Mouse (Mus musculus) layer of hippocampus, adult 8-10 months (tissue): ENCODE data around the gene Cnbd2. TPM values are rescaled to one million over a fixed set of nuclear protein-coding genes. Genes with fewer than 3 reads are reported as not detected.

Experiments
- DNase-seq, 2 experiments: peaks; one replicate each; pipeline ENCODE4 v3.0.0; 2022; ENCODE audit warnings: low spot score in 2 of 2
- total RNA-seq, 4 experiments: library from RNA; stranded (reverse); gene quantifications; 2 replicates each; pipeline ENCODE4 v1.2.4; 2022

Cnbd2 gene
- total RNA-seq: 1 to 10 TPM; 4.8 to 7.1 (median 6.8) TPM

- peak; percentile 81 to 83 for DNase-seq
Observed at GRCm38 (mm10) chr2:156312297-156312897, at the start of gene Cnbd2, which contains the start of gene Scand1. Gene Cnbd2 (plus strand): TSS chr2:156312299. Gene Scand1 (minus strand): TSS chr2:156312704.

DNA sequence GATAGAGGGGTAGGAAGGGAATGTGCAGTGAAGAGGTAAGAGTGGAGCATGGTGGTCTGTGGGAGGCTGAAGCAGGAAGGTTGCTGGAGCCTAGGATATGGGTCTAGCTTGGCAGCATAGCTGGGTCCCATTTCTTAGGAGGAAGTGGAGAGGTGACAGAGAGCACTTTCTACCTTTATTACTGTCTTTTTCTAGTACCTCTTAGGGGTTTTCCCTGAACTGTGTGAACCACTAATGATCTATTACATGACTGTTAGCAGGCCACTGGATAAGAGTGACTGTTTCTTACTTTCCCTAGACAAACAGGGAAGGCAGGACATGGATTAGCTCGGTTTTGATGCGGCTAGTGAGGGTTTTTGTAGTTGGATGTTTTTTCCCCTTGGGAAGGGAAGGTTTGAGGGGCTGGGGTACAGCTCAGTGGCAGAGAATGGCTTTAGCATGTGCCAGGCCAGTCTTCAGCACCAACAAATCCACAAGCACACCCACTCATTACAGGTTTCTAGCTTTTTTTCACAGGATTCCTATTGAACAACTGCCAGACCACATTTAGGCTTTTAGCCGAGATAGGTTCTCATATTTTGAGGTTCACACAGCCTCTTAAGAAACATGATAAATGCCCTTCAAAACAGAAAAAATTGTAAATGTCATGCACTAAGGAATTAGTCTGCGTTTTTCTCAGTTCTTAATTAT, 48.8 kb upstream of the Cnbd2 start:
- no peak for DNase-seq

DNA sequence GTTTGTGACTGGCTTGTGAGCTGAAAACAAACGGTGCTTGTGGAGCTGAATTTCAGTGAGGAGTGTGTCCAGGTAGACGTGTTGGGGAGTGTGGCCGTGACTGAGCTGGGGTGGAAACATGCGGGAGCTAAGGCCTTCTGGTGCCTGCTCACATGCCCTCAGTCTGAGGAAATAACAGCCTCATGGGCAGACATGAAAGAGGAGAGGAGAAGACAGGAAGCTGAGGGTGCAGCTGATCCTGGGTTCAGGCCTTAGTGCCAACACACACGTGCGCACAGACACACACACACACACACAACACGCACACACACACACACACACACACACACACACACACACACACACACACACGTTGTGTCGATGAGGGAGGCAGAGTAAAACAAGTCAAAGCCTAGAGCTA, 44.5 kb upstream of the Cnbd2 start:
- DNase-seq: no peak

DNA sequence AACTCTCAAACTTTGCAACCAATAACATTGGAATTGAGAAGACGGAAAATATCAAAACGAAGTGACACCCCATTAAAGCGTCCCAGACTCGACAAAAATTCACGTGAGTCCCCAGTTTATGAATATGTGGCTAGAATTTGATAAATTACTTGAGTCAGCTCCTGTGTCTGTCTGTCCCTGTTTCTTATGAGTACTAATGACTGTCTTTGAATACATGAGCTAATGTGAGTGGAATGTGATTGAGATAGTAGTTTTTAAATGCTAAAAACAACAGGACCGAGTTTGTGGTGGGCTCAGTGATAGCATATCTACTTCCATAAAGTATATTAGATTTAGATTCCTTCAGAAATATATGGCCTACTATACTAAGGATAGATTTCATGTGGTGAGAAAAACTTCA, 39.5 kb upstream of the Cnbd2 start:
- DNase-seq: no peak

DNA sequence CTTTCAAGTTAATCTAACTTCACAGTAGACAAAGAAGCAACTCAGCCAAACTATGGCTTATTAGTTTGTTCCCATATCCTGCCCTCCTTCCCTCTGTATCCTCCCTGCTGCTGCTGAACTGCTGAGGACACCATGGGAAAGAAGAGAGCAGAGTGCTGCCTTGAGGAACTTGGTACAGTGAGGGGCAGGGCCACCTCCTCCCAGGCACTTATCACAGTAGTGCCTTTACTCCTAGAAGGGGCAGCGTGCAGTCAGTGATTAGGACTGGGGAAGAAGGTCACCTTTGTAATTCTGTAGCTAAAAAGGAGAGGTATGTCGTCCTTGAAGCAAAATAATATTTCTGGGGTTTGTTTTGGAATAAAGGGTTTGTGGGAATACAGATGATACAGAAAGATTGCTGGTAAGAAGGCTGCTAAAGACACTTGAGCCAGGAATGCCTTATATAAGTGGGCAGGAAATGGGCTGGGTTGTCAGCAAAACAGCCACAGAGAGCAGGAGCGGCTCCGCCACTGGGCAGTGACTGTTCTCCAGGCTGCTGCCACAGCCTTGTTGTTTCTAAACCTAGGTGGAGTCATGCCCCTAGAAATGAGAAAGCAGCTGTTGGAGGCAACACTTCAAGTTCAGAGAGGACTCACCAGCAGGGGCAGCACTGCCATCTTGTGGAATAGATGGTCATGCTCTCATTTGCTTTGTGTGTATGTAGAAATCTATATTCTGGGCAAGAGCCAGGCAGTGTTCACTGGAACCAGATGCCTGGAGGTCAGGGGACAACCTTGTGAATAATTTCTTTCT, 33.7 kb upstream of the Cnbd2 start:
- DNase-seq: peak; percentile 81 to 86

- DNase-seq: no peak
Observed at GRCm38 (mm10) chr2:156281227-156281626, 30.9 kb upstream of the Cnbd2 start.

DNA sequence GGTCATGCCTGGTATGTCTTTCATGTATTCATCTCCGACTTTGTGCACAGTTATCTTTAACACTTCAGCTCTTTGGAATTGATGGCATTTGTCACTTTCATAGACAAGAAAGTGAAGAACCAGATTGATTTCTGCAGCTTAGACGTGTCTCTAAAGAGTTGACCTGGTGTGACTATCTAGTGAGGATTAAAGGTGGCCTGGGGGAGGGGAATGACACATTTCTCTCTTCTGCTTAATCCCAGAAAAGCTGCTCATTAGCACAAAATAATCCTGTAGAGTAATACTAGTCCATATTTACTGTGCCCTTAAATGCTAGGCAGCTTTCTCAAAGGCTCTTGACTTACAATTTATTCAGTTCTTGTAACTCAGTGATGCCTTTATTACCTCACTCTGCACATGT, 26.9 kb upstream of the Cnbd2 start:
- DNase-seq: no peak

GRCm38 (mm10) chr2:156286733-156287132, 25.4 kb upstream of the Cnbd2 start:
- no peak for DNase-seq

DNA sequence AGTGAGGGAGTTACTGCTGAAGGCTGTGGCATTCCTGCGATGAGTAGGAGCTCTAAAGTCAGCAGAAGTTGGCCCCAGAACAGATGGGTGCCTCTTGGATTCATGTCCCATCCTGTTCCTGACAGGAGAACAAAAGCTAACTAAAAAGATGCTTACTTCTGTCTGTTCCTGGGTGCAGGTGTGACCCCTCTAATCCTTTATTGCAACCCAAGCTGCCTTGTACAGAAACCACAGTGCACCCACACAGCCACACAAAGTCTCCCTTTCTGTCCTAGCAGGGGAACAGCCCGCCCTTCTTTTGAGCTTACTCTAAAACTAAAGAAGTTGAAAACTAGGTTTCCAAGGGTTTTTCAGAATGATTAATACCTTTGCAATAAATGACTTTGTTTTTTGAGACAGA, 23.9 kb upstream of the Cnbd2 start:
- DNase-seq: no peak

GRCm38 (mm10) chr2:156289552-156290160, 22.4 kb upstream of the Cnbd2 start:
- DNase-seq: peak in 1 of 2 experiments; percentile 37

DNA sequence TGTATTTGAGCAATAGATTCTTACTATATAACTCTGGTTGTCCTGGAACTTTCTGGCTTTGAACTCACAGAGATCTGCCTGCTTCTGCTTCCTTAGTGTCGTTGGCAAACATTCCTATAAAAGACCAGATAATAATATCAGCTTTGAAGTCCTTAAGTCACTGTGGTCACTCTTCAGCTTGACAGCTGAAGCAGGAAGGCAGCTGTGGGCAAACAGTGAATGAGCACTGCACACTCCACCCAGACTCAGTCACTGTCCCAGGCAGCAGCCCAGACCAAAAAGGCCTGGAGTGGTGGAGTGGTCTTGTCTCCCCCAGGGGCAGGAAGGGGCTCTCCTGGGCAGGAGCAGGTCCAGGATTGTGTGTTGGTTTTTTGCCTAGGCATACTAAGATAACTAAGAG, 20.1 kb upstream of the Cnbd2 start:
- DNase-seq: no peak

DNA sequence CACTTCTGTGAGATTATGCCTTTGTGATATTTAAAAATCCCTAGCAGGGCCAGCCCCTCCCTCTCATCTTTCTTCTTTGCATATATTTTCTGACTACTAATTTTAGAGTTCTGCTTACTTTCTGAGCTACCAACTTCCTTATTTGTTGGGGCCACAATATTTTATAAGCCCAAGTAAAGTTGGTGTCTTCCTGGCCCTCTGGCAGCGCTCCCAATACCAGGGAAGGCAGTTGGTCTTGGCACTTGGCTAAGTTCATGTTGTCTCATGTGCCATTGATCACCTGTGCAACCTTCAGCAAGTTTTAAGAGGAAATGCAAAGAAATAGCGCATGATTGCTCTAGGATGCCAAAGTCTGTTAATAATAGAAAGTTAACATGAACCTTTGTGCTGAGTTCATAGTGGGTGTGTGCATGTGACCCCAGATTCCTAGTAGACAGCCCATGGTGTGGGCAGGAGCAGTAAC, 16.5 kb upstream of the Cnbd2 start:
- no peak for DNase-seq

DNA sequence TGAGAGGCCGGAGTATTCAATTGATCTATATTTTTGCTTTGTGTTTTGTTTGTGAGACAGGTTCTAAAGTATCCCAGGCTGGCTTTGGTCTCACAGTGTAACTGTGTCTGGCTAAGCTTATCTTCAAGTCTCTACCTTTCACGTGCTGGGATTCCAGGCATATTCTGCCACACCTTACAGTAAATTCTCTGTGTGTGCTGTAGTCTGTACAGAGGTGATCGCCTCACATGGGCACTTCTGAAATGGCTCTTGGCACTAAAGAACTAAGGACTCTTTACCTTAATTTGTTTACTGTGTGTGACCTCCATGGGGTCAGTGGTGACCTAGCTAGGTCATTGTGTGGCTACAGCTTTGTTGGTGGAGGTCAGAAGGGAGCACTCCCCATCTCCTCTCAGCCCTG, 15.9 kb upstream of the Cnbd2 start:
- DNase-seq: no peak

DNA sequence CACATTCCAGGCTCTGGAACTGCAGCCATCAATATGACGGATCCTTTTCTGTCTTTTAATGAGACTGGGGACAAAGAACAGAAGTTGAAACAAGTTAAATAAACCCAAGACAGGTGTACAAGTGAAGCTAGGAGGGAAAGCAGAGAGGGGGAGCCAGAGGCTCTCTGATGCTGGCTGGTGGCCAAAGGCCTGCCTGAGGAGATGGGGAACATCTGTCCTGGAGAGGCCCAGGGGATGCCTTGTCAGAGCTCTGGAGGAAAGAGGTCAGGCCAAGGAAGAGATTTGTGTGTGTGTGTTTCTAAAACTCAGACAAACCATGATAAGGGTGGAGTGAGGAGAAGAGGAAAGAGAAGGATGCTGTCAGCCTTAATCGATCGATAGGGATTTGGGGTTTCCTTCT, 14.4 kb upstream of the Cnbd2 start:
- no peak for DNase-seq

DNA sequence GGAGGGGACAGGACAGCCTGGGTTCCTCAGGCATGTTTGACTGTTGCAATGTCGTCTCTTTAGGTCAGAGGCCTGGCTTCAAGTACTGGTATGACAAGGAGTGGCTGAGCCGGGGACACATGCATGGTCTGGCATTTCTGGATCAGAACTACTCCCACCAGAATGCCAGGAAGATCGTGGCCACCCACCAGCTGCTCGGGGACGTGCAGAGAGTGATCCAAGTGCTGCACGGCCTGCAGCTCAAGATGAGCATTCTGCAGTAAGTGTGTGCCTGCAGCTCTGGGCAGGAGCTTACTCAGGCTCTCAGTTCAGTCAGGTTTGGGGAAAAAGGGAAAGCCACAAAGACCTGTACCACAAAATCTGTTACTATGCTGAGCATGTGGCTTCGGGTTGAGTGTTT, 13.6 kb upstream of the Cnbd2 start:
- peak in 1 of 2 experiments; percentile 36 for DNase-seq

- no peak for DNase-seq
Observed at GRCm38 (mm10) chr2:156302063-156302462, 10.0 kb upstream of the Cnbd2 start.

DNA sequence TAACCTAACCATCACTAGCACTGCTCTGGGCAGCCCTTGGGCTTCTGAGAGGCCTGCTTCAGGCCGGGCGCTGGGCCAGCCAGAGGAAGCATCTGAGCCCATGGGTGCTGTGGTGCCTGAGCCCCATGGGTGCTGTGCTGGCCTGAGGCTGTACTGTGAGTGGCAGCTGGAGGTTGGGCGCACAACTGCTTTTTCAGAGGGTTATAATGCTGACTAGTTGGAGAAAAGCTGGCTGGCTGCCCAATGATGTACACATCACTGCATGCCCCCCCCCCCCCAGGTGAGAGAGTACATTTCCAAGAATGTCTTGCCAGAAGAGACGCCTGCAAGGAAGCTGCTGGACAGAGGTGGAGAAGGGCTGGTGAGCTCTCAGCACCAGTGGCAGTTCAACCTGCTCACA, 7.7 kb upstream of the Cnbd2 start:
- no peak for DNase-seq

GRCm38 (mm10) chr2:156305818-156306217, 6.3 kb upstream of the Cnbd2 start:
- no peak for DNase-seq

- DNase-seq: no peak
Observed at GRCm38 (mm10) chr2:156307261-156307660, 4.8 kb upstream of the Cnbd2 start.

GRCm38 (mm10) chr2:156309948-156310347, 2.2 kb upstream of the Cnbd2 start:
- DNase-seq: no peak

DNA sequence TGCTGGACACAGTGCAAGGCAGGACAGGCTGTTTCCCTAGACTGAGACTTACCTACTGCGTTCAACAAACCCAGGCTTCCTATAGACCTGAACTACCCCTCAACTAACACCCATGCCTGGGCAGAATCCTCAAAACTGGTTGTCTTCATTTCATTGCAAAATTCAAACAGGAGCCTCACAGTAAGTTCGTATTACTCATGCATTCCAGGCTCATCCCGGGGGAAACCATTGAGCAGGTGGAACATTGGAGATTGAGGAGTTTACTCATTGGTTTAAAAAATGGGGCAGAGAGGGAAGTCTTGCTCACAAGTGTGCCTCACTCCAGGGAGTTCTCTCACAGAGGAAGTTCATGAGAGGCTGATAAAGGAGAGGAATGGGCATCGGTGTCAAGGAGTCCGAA, 1.6 kb upstream of the Cnbd2 start:
- no peak for DNase-seq

DNA sequence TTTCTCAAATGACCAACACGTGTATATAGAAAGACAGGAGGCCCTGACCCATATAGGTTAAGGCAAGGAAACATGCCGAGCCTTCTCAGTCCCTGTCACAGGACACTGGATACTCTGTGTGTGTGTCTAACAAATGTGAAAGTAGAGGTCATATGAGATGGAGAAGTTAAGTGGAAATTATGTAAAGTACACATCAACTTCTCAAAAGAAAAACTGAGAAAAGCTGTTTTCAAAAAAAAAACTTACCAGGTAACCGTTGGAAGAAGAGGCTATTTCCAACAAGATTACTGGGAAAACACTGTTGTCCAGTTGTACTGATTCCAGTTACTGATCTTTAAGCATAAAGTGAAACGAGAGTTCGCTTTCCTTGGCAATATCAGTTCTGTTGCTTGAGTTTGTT, 1.2 kb upstream of the Cnbd2 start:
- no peak for DNase-seq
